Mouse (Mus musculus): ENCODE data around the gene Cenpp.

GRCm38 (mm10) chr13:49504510-49504909, 148.1 kb downstream of the Cenpp start, which contains the start of gene Ecm2:
- TF ChIP-seq CTCF (IDR thresholded peaks at IDR 0.05; ENCODE audit: control insufficient read depth, insufficient read depth, insufficient replicate concordance, low read depth, low read length) (no peak), POLR2A (IDR thresholded peaks at IDR 0.05; ENCODE audit: control insufficient read depth, low read depth, low read length) (no peak)
